Comparison of ENCODE assay signal across 8 mouse cellular contexts in genomic region chr7:126200178-126200996, GRCm38 (mm10). TPM values are rescaled to one million over a fixed set of nuclear protein-coding genes. Genes with fewer than 3 reads are reported as not detected.
DNase-seq lines count a peak whose midpoint lies in the region; ATAC-seq and TF ChIP-seq lines count a peak whose summit lies in the region.

Gene Xpo6 (minus strand): TSS chr7:126200501.

- H3K4me2 ChIP-seq in CH12.LX (ENCODE audit: insufficient read depth, low read depth, poor library complexity, severe bottlenecking): peak within 1 kb of the TSS; percentile 87
- H3K4me2 ChIP-seq in forebrain, embryonic 12.5 days: peak within 1 kb of the TSS; percentile 91
- H3K4me2 ChIP-seq in heart, postnatal 0 days (ENCODE audit: low read depth, low read length): peak within 1 kb of the TSS; percentile 94
- peak within 1 kb of the TSS; percentile 85 for H3K4me2 ChIP-seq in liver, embryonic 16.5 days (ENCODE audit: low read depth, low read length)
- peak within 1 kb of the TSS; percentile 90 for H3K4me2 ChIP-seq in neural tube, embryonic 13.5 days

- peak; percentile 98 for ATAC-seq in forebrain, embryonic 12.5 days (ENCODE audit: low FRiP score)
- ATAC-seq in heart, postnatal 0 days (ENCODE audit: insufficient read depth, low read depth): peak; percentile 96
- ATAC-seq in liver, embryonic 16.5 days (ENCODE audit: low read depth): peak; percentile 99
- peak; percentile 97 for ATAC-seq in neural tube, embryonic 13.5 days (ENCODE audit: low read depth)

- TF ChIP-seq CTCF in CH12.LX (conservative IDR thresholded peaks at IDR 0.05 in 1 of 2, IDR thresholded peaks at IDR 0.05 in 1 of 2; ENCODE audit: low read depth in 2 of 2, low read length in 2 of 2): no peak; a peak in 1 of 4 replicates
- TF ChIP-seq CTCF in heart, postnatal 0 days (IDR thresholded peaks at IDR 0.05; ENCODE audit: low read depth): no peak
- TF ChIP-seq CTCF in testis, adult 2 months (IDR thresholded peaks at IDR 0.05; ENCODE audit: control insufficient read depth, insufficient read depth, insufficient replicate concordance, low read depth, low read length): 0 out of 2 replicates have a peak, but pooled peaks have one; percentile 2

- no peak for TF ChIP-seq EP300 in CH12.LX (IDR thresholded peaks at IDR 0.05; ENCODE audit: low read length)
- TF ChIP-seq EP300 in heart, postnatal 0 days (IDR thresholded peaks at IDR 0.05; ENCODE audit: low read depth): 0 out of 2 replicates have a peak, but pooled peaks have one; percentile 41

- peak; percentile 97 for DNase-seq in CH12.LX (ENCODE audit: extremely low read depth)
- DNase-seq in c-Kit-positive CD71-positive TER-119-negative erythroid progenitor cells, embryonic 14.5 days (ENCODE audit: low read depth): peak; percentile 95
- DNase-seq in heart, postnatal 0 days (ENCODE audit: low spot score): peak; percentile 98
- DNase-seq in kidney, postnatal 4 days: peak; percentile 99

- peak within 1 kb of the TSS; percentile 27; the same call in 1 of the 2 replicates for H3K27ac ChIP-seq in CH12.LX (ENCODE audit: insufficient read depth, low read depth)
- H3K27ac ChIP-seq in forebrain, embryonic 12.5 days: peak within 1 kb of the TSS; percentile 91
- peak within 1 kb of the TSS; percentile 93 for H3K27ac ChIP-seq in heart, postnatal 0 days (ENCODE audit: low read depth)
- H3K27ac ChIP-seq in liver, embryonic 16.5 days (ENCODE audit: low read length): peak within 1 kb of the TSS; percentile 73
- peak within 1 kb of the TSS; percentile 91 for H3K27ac ChIP-seq in neural tube, embryonic 13.5 days (replicated peaks)
- H3K27ac ChIP-seq in testis, adult 2 months (ENCODE audit: control insufficient read depth, insufficient read depth, low read depth, low read length): peak within 1 kb of the TSS; percentile 98

- TF ChIP-seq RAD21 in CH12.LX (IDR thresholded peaks at IDR 0.05; ENCODE audit: low read depth, low read length): no peak

- TF ChIP-seq POLR2A in CH12.LX (IDR thresholded peaks at IDR 0.05; ENCODE audit: low read depth, low read length): peak; percentile 86
- TF ChIP-seq POLR2A in testis, adult 2 months (IDR thresholded peaks at IDR 0.05; ENCODE audit: control insufficient read depth, low read depth, low read length): peak; percentile 83

- H3K79me2 ChIP-seq in CH12.LX (replicated peaks; ENCODE audit: control insufficient read depth, extremely low read depth, insufficient read depth, poor library complexity, severe bottlenecking): peaks cover 47% of the 10 kb centered on the region

- under 1% methylated on average over 55 of the region's 57 CpGs for WGBS in forebrain, embryonic 12.5 days
- WGBS in heart, postnatal 0 days: under 1% methylated on average over 54 of the region's 57 CpGs
- WGBS in liver, embryonic 16.5 days (ENCODE audit: insufficient replicate concordance): under 1% methylated on average over 51 of the region's 57 CpGs
- 1% methylated on average over 49 of the region's 57 CpGs for WGBS in neural tube, embryonic 13.5 days

- no peaks in the 10 kb centered on the region for H3K9me3 ChIP-seq in CH12.LX (replicated peaks; ENCODE audit: low read length)
- no peaks in the 10 kb centered on the region for H3K9me3 ChIP-seq in forebrain, embryonic 12.5 days
- no peaks in the 10 kb centered on the region for H3K9me3 ChIP-seq in heart, postnatal 0 days (replicated peaks; ENCODE audit: control insufficient read depth, low read length)
- H3K9me3 ChIP-seq in liver, embryonic 16.5 days (replicated peaks; ENCODE audit: control insufficient read depth, low read length): no peaks in the 10 kb centered on the region
- H3K9me3 ChIP-seq in neural tube, embryonic 13.5 days: no peaks in the 10 kb centered on the region

- H3K9ac ChIP-seq in CH12.LX (ENCODE audit: insufficient read depth, low read depth): peak within 1 kb of the TSS; percentile 90
- peak within 1 kb of the TSS; percentile 95 for H3K9ac ChIP-seq in forebrain, embryonic 12.5 days
- peak within 1 kb of the TSS; percentile 99 for H3K9ac ChIP-seq in heart, postnatal 0 days (replicated peaks; ENCODE audit: low read depth, low read length)
- peak within 1 kb of the TSS; percentile 98 for H3K9ac ChIP-seq in liver, embryonic 16.5 days (ENCODE audit: low read depth, low read length)
- peak within 1 kb of the TSS; percentile 99 for H3K9ac ChIP-seq in neural tube, embryonic 13.5 days

- in situ Hi-C loops in CH12.LX (cut with MboI; ENCODE audit: low pct_ligation_motif_present, low pct_unique_long_range_greater_than_20kb, low sequenced_read_pairs): no loop called here

- H3K36me3 ChIP-seq in CH12.LX (replicated peaks in 1 of 2; ENCODE audit: control insufficient read depth in 1 of 2, insufficient read depth in 1 of 2, low read length in 1 of 2): peaks cover 0 to 18% of the 10 kb centered on the region in 2 experiments
- H3K36me3 ChIP-seq in forebrain, embryonic 12.5 days (replicated peaks): no peaks in the 10 kb centered on the region
- H3K36me3 ChIP-seq in heart, postnatal 0 days (replicated peaks; ENCODE audit: control insufficient read depth, insufficient read depth, low read length): no peaks in the 10 kb centered on the region
- H3K36me3 ChIP-seq in liver, embryonic 16.5 days (ENCODE audit: control insufficient read depth, insufficient read depth): no peaks in the 10 kb centered on the region
- no peaks in the 10 kb centered on the region for H3K36me3 ChIP-seq in neural tube, embryonic 13.5 days
- no peaks in the 10 kb centered on the region for H3K36me3 ChIP-seq in testis, adult 2 months (ENCODE audit: control insufficient read depth, insufficient read depth, low read length)

- peaks cover 5 to 29% of the 10 kb centered on the region in 2 experiments; a peak in 2 of 4 replicates for H3K4me1 ChIP-seq in CH12.LX (ENCODE audit: control insufficient read depth in 1 of 2, insufficient read depth in 2 of 2)
- H3K4me1 ChIP-seq in forebrain, embryonic 12.5 days: peaks cover 28% of the 10 kb centered on the region
- peaks cover 16% of the 10 kb centered on the region for H3K4me1 ChIP-seq in heart, postnatal 0 days (ENCODE audit: control insufficient read depth, insufficient read depth)
- peaks cover 18% of the 10 kb centered on the region for H3K4me1 ChIP-seq in liver, embryonic 16.5 days (ENCODE audit: control insufficient read depth, low read depth, low read length)
- H3K4me1 ChIP-seq in neural tube, embryonic 13.5 days (replicated peaks): peaks cover 39% of the 10 kb centered on the region
- H3K4me1 ChIP-seq in testis, adult 2 months (ENCODE audit: control insufficient read depth, insufficient read depth, low read length): no peaks in the 10 kb centered on the region; the same call in 1 of the 2 replicates

- no peaks in the 10 kb centered on the region for H3K27me3 ChIP-seq in CH12.LX (replicated peaks)
- 0 out of 2 replicates have a peak, but pooled peaks cover 5% of the 10 kb centered on the region for H3K27me3 ChIP-seq in forebrain, embryonic 12.5 days
- H3K27me3 ChIP-seq in heart, postnatal 0 days (ENCODE audit: control insufficient read depth, insufficient read depth, low read length): no peaks in the 10 kb centered on the region
- H3K27me3 ChIP-seq in liver, embryonic 16.5 days (ENCODE audit: control insufficient read depth, insufficient read depth, low read depth, low read length): no peaks in the 10 kb centered on the region
- no peaks in the 10 kb centered on the region for H3K27me3 ChIP-seq in neural tube, embryonic 13.5 days
- no peaks in the 10 kb centered on the region for H3K27me3 ChIP-seq in testis, adult 2 months (ENCODE audit: control insufficient read depth, insufficient read depth, low read length)

- dilution Hi-C loops in CH12.LX (cut with MboI; ENCODE audit: extremely low pct_ligation_motif_present, extremely low pct_unique_long_range_greater_than_20kb, low sequenced_read_pairs): no loop called here

- peak within 1 kb of the TSS; percentile 82 to 89 (median 83) for H3K4me3 ChIP-seq in CH12.LX (replicated peaks in 1 of 3; ENCODE audit: low read depth in 2 of 3, low read length in 2 of 3, poor library complexity in 1 of 3)
- H3K4me3 ChIP-seq in forebrain, embryonic 12.5 days (replicated peaks): peak within 1 kb of the TSS; percentile 96
- H3K4me3 ChIP-seq in heart, postnatal 0 days (ENCODE audit: low read depth, low read length): peak within 1 kb of the TSS; percentile 94
- peak within 1 kb of the TSS; percentile 92 for H3K4me3 ChIP-seq in liver, embryonic 16.5 days (ENCODE audit: low read depth, low read length)
- H3K4me3 ChIP-seq in neural tube, embryonic 13.5 days: peak within 1 kb of the TSS; percentile 96
- H3K4me3 ChIP-seq in testis, adult 2 months (ENCODE audit: control insufficient read depth, low read depth, low read length): peak within 1 kb of the TSS; percentile 99

TF ChIP-seq in CH12.LX, 34 proteins besides CTCF, POLR2A, EP300 and RAD21 (continues in another document):
- TF ChIP-seq ZMIZ1 (IDR thresholded peaks at IDR 0.05; ENCODE audit: low read depth, low read length) (peak; percentile 95), POLR2AphosphoS2 (IDR thresholded peaks at IDR 0.05; ENCODE audit: low read depth, low read length) (peak; percentile 72; the same call in 1 of the 2 replicates), HCFC1 (IDR thresholded peaks at IDR 0.05; ENCODE audit: low read depth, low read length) (peak; percentile 88), JUND (conservative IDR thresholded peaks at IDR 0.05; ENCODE audit: low read depth, low read length) (no peak), USF2 (conservative IDR thresholded peaks at IDR 0.05; ENCODE audit: low read depth, low read length) (no peak), NRF1 (IDR thresholded peaks at IDR 0.05; ENCODE audit: low read depth, low read length) (peak; percentile 77), CHD1 (IDR thresholded peaks at IDR 0.05; ENCODE audit: low read depth, low read length) (no peak), NELFE (IDR thresholded peaks at IDR 0.05; ENCODE audit: low read depth, low read length) (peak; percentile 87), UBTF (IDR thresholded peaks at IDR 0.05; ENCODE audit: low read depth, low read length) (no peak; the same call in 1 of the 2 replicates), MEF2A (IDR thresholded peaks at IDR 0.05; ENCODE audit: borderline replicate concordance, low read depth, low read length) (peak; percentile 44; the same call in 1 of the 2 replicates), ELF1 (IDR thresholded peaks at IDR 0.05; ENCODE audit: low read depth, low read length) (peak; percentile 82), USF1 (IDR thresholded peaks at IDR 0.05; ENCODE audit: low read depth, low read length) (peak; percentile 36; the same call in 1 of the 2 replicates)

RNA-seq across cellular contexts. Expression of gene Xpo6, which starts in this region (rescaled TPM):
- 79.1 and 81.6 TPM in 2 replicates for total RNA-seq in CH12.LX (2012; rRNA removed)
- 49.9 and 53.7 TPM in 2 replicates for total RNA-seq in CH12.LX (2014; rRNA removed)
- 106 and 149 TPM in 2 replicates for polyA plus RNA-seq in CH12.LX (2012; ENCODE audit: insufficient read length, low read depth)
- polyA plus RNA-seq in forebrain, embryonic 12.5 days (2016; fragmentation: Nextera tagmentation; extraction: Ambion mirVana): 74.4 and 74.8 TPM in 2 replicates
- 52.9 and 78.8 TPM in 2 replicates for total RNA-seq in heart, postnatal 0 days (2014; rRNA removed; ENCODE audit: low replicate concordance)
- 12.3 and 14.2 TPM in 2 replicates for polyA plus RNA-seq in heart, postnatal 0 days (2015; fragmentation: Nextera tagmentation; extraction: Ambion mirVana)
- polyA plus RNA-seq in liver, embryonic 16.5 days (2015; fragmentation: Nextera tagmentation; extraction: Ambion mirVana): 12.2 and 17.7 TPM in 2 replicates
- 47.8 and 54.7 TPM in 2 replicates for polyA plus RNA-seq in neural tube, embryonic 13.5 days (2015; fragmentation: Nextera tagmentation; extraction: Ambion mirVana)
- polyA plus RNA-seq in testis, adult 2 months (2012; rRNA removed): 656 and 695 TPM in 2 replicates

Comparison
In these comparisons a context has a peak if more than half of its experiments do, and no peak if none do; other contexts are left out.
1. Peak in every context shown above with its lines: DNase-seq, ATAC-seq, H3K4me3 ChIP-seq and H3K27ac ChIP-seq.
2. H3K27ac ChIP-seq: peak in every context shown above with its lines; median percentile 98 in testis, adult 2 months; 93 in heart, postnatal 0 days; 91 in forebrain, embryonic 12.5 days; 91 in neural tube, embryonic 13.5 days; 73 in liver, embryonic 16.5 days; 27 in CH12.LX.